Mouse (Mus musculus): ENCODE data around the gene Gm20379. TPM values are rescaled to one million over a fixed set of nuclear protein-coding genes. Genes with fewer than 3 reads are reported as not detected.

The Gm20379 gene
- polyA plus RNA-seq, 1 experiment from 2014 or later, result 0.30 TPM

DNA sequence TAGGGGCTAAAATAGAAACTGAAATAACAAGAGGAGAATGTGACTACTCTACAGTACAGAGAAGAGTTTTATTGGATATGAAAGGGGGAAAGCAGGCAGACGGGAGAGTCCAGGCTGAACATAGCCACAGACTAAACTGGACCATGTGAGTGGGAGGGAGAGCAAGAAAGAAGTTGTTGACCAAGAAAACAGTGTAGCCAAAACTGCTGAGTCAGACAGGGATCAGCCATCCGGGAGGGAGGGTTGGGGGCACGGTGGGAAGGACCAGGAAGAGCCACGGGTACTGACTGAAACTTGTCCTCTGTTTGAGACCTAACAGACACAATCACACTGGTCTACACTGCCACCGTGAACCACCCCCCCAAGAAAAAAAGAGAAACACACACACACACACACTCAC is 20.2 kb downstream of the Gm20379 start:
- H3K4me2 ChIP-seq (ENCODE audit: low read depth, low read length), result no peak overlapping the region
- no peak overlapping the region for H3K4me3 ChIP-seq (ENCODE audit: low read depth, low read length)
- ATAC-seq (ENCODE audit: low read depth), result no peak
- no peak overlapping the region for H3K27ac ChIP-seq (ENCODE audit: low read length)
- WGBS (ENCODE audit: insufficient replicate concordance), result 57% methylated on average over 5 of the region's 5 CpGs
- H3K27me3 ChIP-seq (ENCODE audit: control insufficient read depth, insufficient read depth, low read depth, low read length), result no peaks in the 10 kb centered on the region
- no peaks in the 10 kb centered on the region for H3K36me3 ChIP-seq (ENCODE audit: control insufficient read depth, insufficient read depth)
- no peaks in the 10 kb centered on the region; the same call in 1 of the 2 replicates for H3K4me1 ChIP-seq (ENCODE audit: control insufficient read depth, low read depth, low read length)
- H3K9ac ChIP-seq (ENCODE audit: low read depth, low read length), result no peak overlapping the region
- H3K9me3 ChIP-seq (replicated peaks; ENCODE audit: control insufficient read depth, low read length), result no peaks in the 10 kb centered on the region

DNA sequence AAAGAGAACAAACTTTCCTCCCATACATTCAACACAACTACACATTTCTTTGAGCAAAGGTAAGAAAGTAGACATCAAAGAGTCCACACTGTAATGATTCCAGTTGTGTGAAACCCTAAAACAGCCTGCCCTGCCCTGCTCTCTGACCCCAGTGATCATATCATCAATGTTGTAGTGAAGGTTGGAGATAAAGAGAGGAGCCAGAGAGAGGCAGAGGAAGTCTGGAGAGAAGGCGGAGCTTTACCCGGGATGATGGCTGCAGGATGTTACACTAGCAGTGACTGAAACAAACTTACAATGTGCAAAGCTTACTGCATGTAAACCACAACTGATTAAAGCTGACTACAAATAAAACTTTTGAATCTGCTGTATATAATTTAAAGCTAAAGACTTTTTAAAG is 22.2 kb downstream of the Gm20379 start:
- Histone ChIP-seq H3K9ac (ENCODE audit: low read depth, low read length) (no peak overlapping the region), H3K4me3 (ENCODE audit: low read depth, low read length) (no peak overlapping the region), H3K4me2 (ENCODE audit: low read depth, low read length) (no peak overlapping the region), H3K9me3 (replicated peaks; ENCODE audit: control insufficient read depth, low read length) (no peaks in the 10 kb centered on the region), H3K36me3 (ENCODE audit: control insufficient read depth, insufficient read depth) (no peaks in the 10 kb centered on the region), H3K27ac (ENCODE audit: low read length) (no peak overlapping the region), H3K4me1 (ENCODE audit: control insufficient read depth, low read depth, low read length) (no peaks in the 10 kb centered on the region; the same call in 1 of the 2 replicates), H3K27me3 (ENCODE audit: control insufficient read depth, insufficient read depth, low read depth, low read length) (no peaks in the 10 kb centered on the region)
- ATAC-seq (ENCODE audit: low read depth), result no peak
- WGBS (ENCODE audit: insufficient replicate concordance), result 36% methylated on average over 2 of the region's 2 CpGs

- Histone ChIP-seq H3K4me3 (ENCODE audit: low read depth, low read length) (no peak overlapping the region), H3K9me3 (replicated peaks; ENCODE audit: control insufficient read depth, low read length) (no peaks in the 10 kb centered on the region), H3K4me2 (ENCODE audit: low read depth, low read length) (no peak overlapping the region), H3K27me3 (ENCODE audit: control insufficient read depth, insufficient read depth, low read depth, low read length) (no peaks in the 10 kb centered on the region), H3K27ac (ENCODE audit: low read length) (no peak overlapping the region), H3K9ac (ENCODE audit: low read depth, low read length) (no peak overlapping the region), H3K4me1 (ENCODE audit: control insufficient read depth, low read depth, low read length) (no peaks in the 10 kb centered on the region; the same call in 1 of the 2 replicates), H3K36me3 (ENCODE audit: control insufficient read depth, insufficient read depth) (no peaks in the 10 kb centered on the region)
- WGBS (ENCODE audit: insufficient replicate concordance), result 78% methylated on average over 3 of the region's 3 CpGs
- ATAC-seq (ENCODE audit: low read depth), result no peak
Measured at GRCm38 (mm10) chr13:92330621-92331020, 24.8 kb downstream of the Gm20379 start.

DNA sequence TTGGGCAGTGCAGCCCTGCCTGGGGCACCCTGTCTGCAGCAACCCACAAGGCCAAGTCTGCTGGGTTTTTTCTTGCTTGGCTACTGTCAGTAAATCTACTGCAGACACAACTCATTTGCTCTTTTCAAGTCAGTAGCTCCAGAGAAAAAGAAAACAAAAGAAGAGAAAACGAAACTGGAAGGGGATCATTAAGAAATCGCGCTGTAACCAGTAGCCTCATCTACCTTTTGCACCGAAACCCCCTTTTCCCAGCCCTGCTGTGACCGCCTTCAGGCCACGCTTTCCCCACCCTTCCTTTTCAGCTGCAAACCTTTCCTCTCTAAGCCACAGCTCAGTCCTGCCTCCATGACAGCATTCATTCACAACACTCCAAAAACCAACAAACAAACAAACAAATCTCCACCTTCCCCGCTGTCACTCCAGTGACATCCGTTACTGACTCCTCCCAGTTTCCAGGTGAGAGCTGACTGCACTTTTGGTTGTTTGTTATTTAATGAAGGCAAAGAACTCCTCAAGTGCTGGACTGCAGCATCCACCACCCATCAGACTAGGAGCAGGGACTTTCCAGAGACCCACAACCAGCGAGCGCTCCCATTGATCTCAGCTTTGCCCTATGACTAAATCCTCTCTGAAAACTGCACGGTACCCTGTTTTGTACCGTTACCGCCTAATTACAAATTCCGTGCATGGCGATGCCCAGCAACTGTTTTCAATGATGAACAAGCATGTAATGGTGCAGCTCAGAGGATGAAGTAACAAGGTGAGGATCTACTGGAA is 26.5 kb downstream of the Gm20379 start:
- H3K4me2 ChIP-seq (ENCODE audit: low read depth, low read length), result no peak overlapping the region
- no peaks in the 10 kb centered on the region; the same call in 1 of the 2 replicates for H3K4me1 ChIP-seq (ENCODE audit: control insufficient read depth, low read depth, low read length)
- 91% methylated on average over 15 of the region's 15 CpGs for WGBS (ENCODE audit: insufficient replicate concordance)
- H3K9ac ChIP-seq (ENCODE audit: low read depth, low read length), result no peak overlapping the region
- H3K27me3 ChIP-seq (ENCODE audit: control insufficient read depth, insufficient read depth, low read depth, low read length), result no peaks in the 10 kb centered on the region
- no peaks in the 10 kb centered on the region for H3K36me3 ChIP-seq (ENCODE audit: control insufficient read depth, insufficient read depth)
- H3K27ac ChIP-seq (ENCODE audit: low read length), result no peak overlapping the region
- no peaks in the 10 kb centered on the region for H3K9me3 ChIP-seq (replicated peaks; ENCODE audit: control insufficient read depth, low read length)
- ATAC-seq (ENCODE audit: low read depth), result no peak
- no peak overlapping the region for H3K4me3 ChIP-seq (ENCODE audit: low read depth, low read length)

DNA sequence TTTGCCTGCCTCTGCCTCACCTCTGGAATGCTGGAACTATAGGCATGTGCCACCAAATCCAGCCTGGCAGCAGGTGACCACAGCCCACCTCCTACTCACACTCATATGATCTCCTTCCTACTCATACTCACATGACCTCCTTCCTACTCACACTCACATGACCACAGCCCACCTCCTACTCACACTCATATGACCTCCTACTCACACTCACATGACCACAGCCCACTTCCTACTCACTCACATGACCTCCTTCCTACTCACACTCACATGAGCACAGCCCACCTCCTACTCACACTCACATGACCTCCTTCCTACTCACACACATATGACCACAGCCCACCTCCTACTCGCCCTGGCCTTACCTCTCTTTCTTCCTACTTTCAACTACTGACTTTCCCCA is 31.1 kb downstream of the Gm20379 start:
- Histone ChIP-seq H3K27ac (ENCODE audit: low read length) (no peak overlapping the region), H3K27me3 (ENCODE audit: control insufficient read depth, insufficient read depth, low read depth, low read length) (no peaks in the 10 kb centered on the region), H3K4me1 (ENCODE audit: control insufficient read depth, low read depth, low read length) (no peaks in the 10 kb centered on the region), H3K4me2 (ENCODE audit: low read depth, low read length) (no peak overlapping the region), H3K9ac (ENCODE audit: low read depth, low read length) (no peak overlapping the region), H3K9me3 (replicated peaks; ENCODE audit: control insufficient read depth, low read length) (no peaks in the 10 kb centered on the region), H3K36me3 (ENCODE audit: control insufficient read depth, insufficient read depth) (no peaks in the 10 kb centered on the region), H3K4me3 (ENCODE audit: low read depth, low read length) (no peak overlapping the region)
- WGBS (ENCODE audit: insufficient replicate concordance), result 78% methylated on average over 1 of the region's 1 CpGs
- ATAC-seq (ENCODE audit: low read depth), result no peak

DNA sequence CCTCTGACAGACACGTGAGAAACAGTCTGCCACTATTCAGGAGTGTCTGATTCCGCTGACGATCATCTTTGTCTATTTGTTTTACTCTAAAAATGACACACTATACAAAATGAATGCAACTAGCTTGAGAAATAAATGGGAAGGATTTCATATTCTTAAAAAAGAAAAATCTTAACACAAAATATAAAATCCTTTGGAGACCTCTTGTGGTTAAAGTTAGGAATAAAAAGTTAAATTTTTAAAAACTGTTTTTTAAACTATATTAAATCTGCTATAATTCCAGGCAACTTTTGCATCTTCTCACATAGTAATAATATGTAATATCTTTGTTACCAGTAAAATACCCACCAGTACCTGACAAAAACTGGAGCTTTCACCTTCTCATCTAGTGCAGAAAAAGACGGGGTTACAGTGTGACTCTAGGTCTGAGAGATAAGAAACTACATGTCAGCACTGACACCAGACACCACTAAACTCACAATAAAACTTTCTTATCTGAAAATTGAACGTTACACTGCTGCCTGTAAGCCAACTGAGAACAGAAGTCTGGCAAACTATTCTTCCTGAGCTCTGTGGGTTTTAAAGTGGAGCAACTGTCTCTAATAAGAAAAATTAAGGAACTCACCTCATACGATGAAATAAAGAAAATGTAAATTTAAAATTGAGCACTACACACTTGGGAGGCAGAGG is 32.1 kb downstream of the Gm20379 start:
- WGBS (ENCODE audit: insufficient replicate concordance), result 55% methylated on average over 6 of the region's 6 CpGs
- ATAC-seq (ENCODE audit: low read depth), result no peak
- Histone ChIP-seq H3K4me3 (ENCODE audit: low read depth, low read length) (no peak overlapping the region), H3K4me1 (ENCODE audit: control insufficient read depth, low read depth, low read length) (no peaks in the 10 kb centered on the region), H3K9ac (ENCODE audit: low read depth, low read length) (no peak overlapping the region), H3K9me3 (replicated peaks; ENCODE audit: control insufficient read depth, low read length) (no peaks in the 10 kb centered on the region), H3K27me3 (ENCODE audit: control insufficient read depth, insufficient read depth, low read depth, low read length) (no peaks in the 10 kb centered on the region), H3K4me2 (ENCODE audit: low read depth, low read length) (no peak overlapping the region), H3K27ac (ENCODE audit: low read length) (no peak overlapping the region), H3K36me3 (ENCODE audit: control insufficient read depth, insufficient read depth) (no peaks in the 10 kb centered on the region)

- WGBS (ENCODE audit: insufficient replicate concordance), result 79% methylated on average over 3 of the region's 3 CpGs
- no peak overlapping the region for H3K4me3 ChIP-seq (ENCODE audit: low read depth, low read length)
- 0 out of 2 replicates have a peak, but pooled peaks cover 2% of the 10 kb centered on the region for H3K36me3 ChIP-seq (ENCODE audit: control insufficient read depth, insufficient read depth)
- H3K27me3 ChIP-seq (ENCODE audit: control insufficient read depth, insufficient read depth, low read depth, low read length), result no peaks in the 10 kb centered on the region
- H3K4me2 ChIP-seq (ENCODE audit: low read depth, low read length), result no peak overlapping the region
- H3K4me1 ChIP-seq (ENCODE audit: control insufficient read depth, low read depth, low read length), result no peaks in the 10 kb centered on the region
- ATAC-seq (ENCODE audit: low read depth), result no peak
- H3K9me3 ChIP-seq (replicated peaks; ENCODE audit: control insufficient read depth, low read length), result no peaks in the 10 kb centered on the region
- no peak overlapping the region for H3K9ac ChIP-seq (ENCODE audit: low read depth, low read length)
- H3K27ac ChIP-seq (ENCODE audit: low read length), result no peak overlapping the region
Measured at GRCm38 (mm10) chr13:92339787-92340186, 34.0 kb downstream of the Gm20379 start.

DNA sequence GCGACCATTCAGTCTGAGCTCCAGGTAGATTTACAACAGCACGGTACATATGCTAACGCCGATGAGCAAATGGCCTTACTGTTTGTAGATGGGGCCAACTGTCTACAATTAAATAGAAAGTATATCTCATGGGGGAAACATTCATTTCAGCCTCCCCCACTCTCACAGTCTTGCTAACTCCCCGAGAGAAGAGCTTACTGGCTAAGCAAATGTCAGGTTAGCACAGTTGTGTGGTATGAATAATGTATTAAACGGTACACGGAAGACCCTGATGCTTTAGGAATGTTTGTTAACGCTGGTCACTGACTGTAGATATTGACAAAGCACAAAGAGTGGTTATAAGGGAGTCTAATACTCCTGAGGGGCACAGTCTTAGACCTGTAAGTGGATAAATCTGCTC is 38.3 kb downstream of the Gm20379 start:
- H3K36me3 ChIP-seq (ENCODE audit: control insufficient read depth, insufficient read depth), result peaks cover 3% of the 10 kb centered on the region
- H3K27me3 ChIP-seq (ENCODE audit: control insufficient read depth, insufficient read depth, low read depth, low read length), result no peaks in the 10 kb centered on the region
- H3K4me2 ChIP-seq (ENCODE audit: low read depth, low read length), result no peak overlapping the region
- H3K9ac ChIP-seq (ENCODE audit: low read depth, low read length), result no peak overlapping the region
- H3K4me3 ChIP-seq (ENCODE audit: low read depth, low read length), result no peak overlapping the region
- H3K27ac ChIP-seq (ENCODE audit: low read length), result no peak overlapping the region
- H3K9me3 ChIP-seq (replicated peaks; ENCODE audit: control insufficient read depth, low read length), result no peaks in the 10 kb centered on the region
- 87% methylated on average over 8 of the region's 8 CpGs for WGBS (ENCODE audit: insufficient replicate concordance)
- H3K4me1 ChIP-seq (ENCODE audit: control insufficient read depth, low read depth, low read length), result no peaks in the 10 kb centered on the region
- ATAC-seq (ENCODE audit: low read depth), result no peak

DNA sequence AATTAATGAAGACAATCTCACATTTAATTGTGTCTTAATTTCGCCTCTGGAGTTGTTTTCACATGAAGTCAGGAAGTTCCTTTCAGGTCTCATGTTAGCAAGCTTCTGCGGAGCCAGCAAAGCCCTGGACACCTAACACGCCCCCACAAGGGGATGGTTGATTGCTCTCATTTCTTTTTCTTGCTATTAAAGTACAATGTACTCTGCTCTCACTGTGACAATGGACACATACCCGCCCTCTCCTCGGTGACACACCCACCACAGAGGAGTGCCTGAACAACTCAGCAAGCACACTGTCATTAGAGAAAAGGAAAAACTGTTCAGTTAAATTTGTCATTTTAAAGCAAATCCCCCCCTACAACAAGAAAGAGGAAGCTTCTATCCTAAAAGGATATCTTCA is 40.6 kb downstream of the Gm20379 start:
- 76% methylated on average over 5 of the region's 5 CpGs for WGBS (ENCODE audit: insufficient replicate concordance)
- Histone ChIP-seq H3K36me3 (ENCODE audit: control insufficient read depth, insufficient read depth) (peaks cover 5% of the 10 kb centered on the region), H3K4me3 (ENCODE audit: low read depth, low read length) (no peak overlapping the region), H3K27ac (ENCODE audit: low read length) (no peak overlapping the region), H3K4me1 (ENCODE audit: control insufficient read depth, low read depth, low read length) (no peaks in the 10 kb centered on the region), H3K27me3 (ENCODE audit: control insufficient read depth, insufficient read depth, low read depth, low read length) (no peaks in the 10 kb centered on the region), H3K9me3 (replicated peaks; ENCODE audit: control insufficient read depth, low read length) (no peaks in the 10 kb centered on the region), H3K9ac (ENCODE audit: low read depth, low read length) (no peak overlapping the region), H3K4me2 (ENCODE audit: low read depth, low read length) (no peak overlapping the region)
- no peak for ATAC-seq (ENCODE audit: low read depth)

Data from liver, embryonic 16.5 days (tissue).